Mouse (Mus musculus) CH12.LX (cell line): ENCODE results near the gene Abcd2. TPM values are rescaled to one million over a fixed set of nuclear protein-coding genes. Genes with fewer than 3 reads are reported as not detected.

ENCODE experiments used
- DNase-seq: peaks from one replicate; pipeline ENCODE4 v3.0.0-alpha.2; 2013; ENCODE audit errors: extremely low read depth
- H3K27ac ChIP-seq: 2 replicates; pipeline ENCODE4 v1.5.1; 2012; ENCODE audit warnings: low read depth, mild to moderate bottlenecking, control low read depth, moderate library complexity; ENCODE audit not compliant: insufficient read depth
- H3K27me3 ChIP-seq: replicated peaks from 2 replicates; pipeline ENCODE3; 2012; ENCODE audit warnings: inconsistent platforms
- H3K36me3 ChIP-seq, 2 experiments: replicated peaks in 1 of 2; 2 replicates each; pipeline versions ENCODE3 to v1.6.1; 2012; ENCODE audit warnings: inconsistent platforms in 1 of 2, low read length in 1 of 2, mild to moderate bottlenecking in 1 of 2, mixed read lengths in 1 of 2, moderate library complexity in 1 of 2; ENCODE audit not compliant: control insufficient read depth in 1 of 2, insufficient read depth in 1 of 2
- H3K4me1 ChIP-seq, 2 experiments: 2 replicates each; pipeline ENCODE4 v1.6.1; 2012; ENCODE audit warnings: inconsistent platforms in 1 of 2, moderate library complexity in 1 of 2; ENCODE audit not compliant: insufficient read depth in 2 of 2, control insufficient read depth in 1 of 2
- H3K4me2 ChIP-seq: 2 replicates; pipeline ENCODE4 v1.6.1; 2012; ENCODE audit warnings: low read depth, mild to moderate bottlenecking, control low read depth; ENCODE audit not compliant: poor library complexity, insufficient read depth, severe bottlenecking
- H3K4me3 ChIP-seq, 3 experiments: fragments of 150-350 bp in 1 of 3; sonication (generic) in 1 of 3; replicated peaks in 1 of 3; 2 replicates each; pipeline versions ENCODE3 to v1.5.1; 2011 to 2012; ENCODE audit warnings: low read depth in 2 of 3, low read length in 2 of 3, mild to moderate bottlenecking in 2 of 3, moderate library complexity in 2 of 3, control low read depth in 1 of 3, improper control_type of control experiment in 1 of 3, inconsistent platforms in 1 of 3, mixed read lengths in 1 of 3; ENCODE audit not compliant: poor library complexity in 1 of 3
- H3K79me2 ChIP-seq: replicated peaks from 2 replicates; pipeline ENCODE4 v1.6.1; 2012; ENCODE audit warnings: mild to moderate bottlenecking, moderate library complexity; ENCODE audit not compliant: control insufficient read depth, poor library complexity, insufficient read depth, severe bottlenecking; ENCODE audit errors: extremely low read depth
- H3K9ac ChIP-seq: 2 replicates; pipeline ENCODE4 v1.6.1; 2012; ENCODE audit warnings: low read depth, mild to moderate bottlenecking, control low read depth, moderate library complexity; ENCODE audit not compliant: insufficient read depth
- H3K9me3 ChIP-seq: replicated peaks from 2 replicates; pipeline ENCODE3; 2012; ENCODE audit warnings: low read length, inconsistent platforms, mixed read lengths
- BHLHE40 ChIP-seq: IDR thresholded peaks from 2 replicates; pipeline ENCODE4 v1.6.1; 2011; ENCODE audit warnings: mild to moderate bottlenecking, low read depth, low read length, improper control_type of control experiment
- CHD1 ChIP-seq: IDR thresholded peaks from 2 replicates; pipeline ENCODE4 v1.6.1; 2012; ENCODE audit warnings: low read depth, low read length, improper control_type of control experiment, inconsistent platforms
- CTCF ChIP-seq, 2 experiments: IDR thresholded peaks in 1 of 2; conservative IDR thresholded peaks in 1 of 2; 2 replicates each; pipeline ENCODE4 v1.5.1; 2011 to 2012; ENCODE audit warnings: low read depth in 2 of 2, low read length in 2 of 2, improper control_type of control experiment in 1 of 2, inconsistent platforms in 1 of 2, mild to moderate bottlenecking in 1 of 2, moderate library complexity in 1 of 2
- E2F4 ChIP-seq: IDR thresholded peaks from 2 replicates; pipeline ENCODE4 v1.6.1; 2011; ENCODE audit warnings: low read depth, low read length, improper control_type of control experiment; ENCODE audit not compliant: insufficient replicate concordance
- ELF1 ChIP-seq: IDR thresholded peaks from 2 replicates; pipeline ENCODE4 v1.6.1; 2014; ENCODE audit warnings: low read depth, mild to moderate bottlenecking, inconsistent platforms, low read length, improper control_type of control experiment
- EP300 ChIP-seq: IDR thresholded peaks from 2 replicates; pipeline ENCODE4 v1.6.1; 2011; ENCODE audit warnings: low read length, improper control_type of control experiment
- ETS1 ChIP-seq: conservative IDR thresholded peaks from 2 replicates; pipeline ENCODE4 v1.6.1; 2012; ENCODE audit warnings: low read depth, mild to moderate bottlenecking, inconsistent platforms, low read length, improper control_type of control experiment, moderate library complexity
- JUN ChIP-seq: IDR thresholded peaks from 2 replicates; pipeline ENCODE4 v1.6.1; 2011; ENCODE audit warnings: low read depth, mild to moderate bottlenecking, low read length, improper control_type of control experiment, moderate library complexity; ENCODE audit not compliant: insufficient read depth
- JUND ChIP-seq: conservative IDR thresholded peaks from 2 replicates; pipeline ENCODE4 v1.6.1; 2011; ENCODE audit warnings: low read depth, low read length, improper control_type of control experiment
- MAZ ChIP-seq: IDR thresholded peaks from 2 replicates; pipeline ENCODE4 v1.6.1; 2012; ENCODE audit warnings: low read depth, mild to moderate bottlenecking, inconsistent platforms, low read length, improper control_type of control experiment, moderate library complexity
- MEF2A ChIP-seq: IDR thresholded peaks from 2 replicates; pipeline ENCODE4 v1.6.1; 2014; ENCODE audit warnings: low read depth, mild to moderate bottlenecking, inconsistent platforms, low read length, improper control_type of control experiment, borderline replicate concordance
- MYC ChIP-seq: IDR thresholded peaks from 2 replicates; pipeline ENCODE4 v1.6.1; 2011; ENCODE audit warnings: low read depth, mild to moderate bottlenecking, improper control_type of control experiment, low read length
- NRF1 ChIP-seq: IDR thresholded peaks from 2 replicates; pipeline ENCODE4 v1.6.1; 2014; ENCODE audit warnings: low read depth, mild to moderate bottlenecking, inconsistent platforms, low read length, improper control_type of control experiment, moderate library complexity
- PAX5 ChIP-seq: IDR thresholded peaks from 2 replicates; pipeline ENCODE4 v1.6.1; 2012; ENCODE audit warnings: low read length, inconsistent platforms, mixed read lengths
- TCF12 ChIP-seq: IDR thresholded peaks from 2 replicates; pipeline ENCODE4 v1.6.1; 2014; ENCODE audit warnings: low read depth, mild to moderate bottlenecking, inconsistent platforms, low read length, improper control_type of control experiment
- UBTF ChIP-seq: IDR thresholded peaks from 2 replicates; pipeline ENCODE4 v1.6.1; 2012; ENCODE audit warnings: low read depth, mild to moderate bottlenecking, inconsistent platforms, low read length, improper control_type of control experiment, moderate library complexity
- ZC3H11A ChIP-seq: IDR thresholded peaks from 2 replicates; pipeline ENCODE4 v1.6.1; 2012; ENCODE audit warnings: low read depth, mild to moderate bottlenecking, inconsistent platforms, low read length, improper control_type of control experiment
- ZKSCAN1 ChIP-seq: IDR thresholded peaks from 2 replicates; pipeline ENCODE4 v1.6.1; 2012; ENCODE audit warnings: low read depth, inconsistent platforms, low read length, improper control_type of control experiment, borderline replicate concordance
- ZMIZ1 ChIP-seq: IDR thresholded peaks from 2 replicates; pipeline ENCODE4 v1.6.1; 2012; ENCODE audit warnings: low read depth, mild to moderate bottlenecking, inconsistent platforms, low read length, improper control_type of control experiment
- ZNF384 ChIP-seq: IDR thresholded peaks from 2 replicates; pipeline ENCODE4 v1.6.1; 2012; ENCODE audit warnings: low read depth, low read length, improper control_type of control experiment, inconsistent platforms
- dilution Hi-C: fragments of 300-500 bp; cut with MboI; formaldehyde crosslinking; loops from 2 replicates; pipeline ENCODE4 v1.14.3; 2020; ENCODE audit warnings: low sequenced_read_pairs; ENCODE audit not compliant: extremely low pct_unique_long_range_greater_than_20kb, extremely low pct_ligation_motif_present
- in situ Hi-C: fragments of 300-500 bp; cut with MboI; formaldehyde crosslinking; loops from 3 replicates; pipeline ENCODE4 v1.14.3; 2019; ENCODE audit warnings: low sequenced_read_pairs, low pct_ligation_motif_present, low pct_unique_long_range_greater_than_20kb, mixed read lengths
- polyA plus RNA-seq: library from polyadenylated mRNA; unstranded; fragments of >175 nt; gene quantifications from 2 replicates; pipeline ENCODE4 v1.2.1, GENCODE M21; 2012; ENCODE audit warnings: low read depth; ENCODE audit not compliant: insufficient read length
- total RNA-seq, 2 experiments: library from RNA; depleted of rRNA; stranded (reverse); fragments of 300-350 nt in 1 of 2; fragments of >200 nt in 1 of 2; gene quantifications; 2 replicates each; pipeline ENCODE4 v1.2.3; 2012 to 2014

The Abcd2 gene
- total and polyA plus RNA-seq, 3 experiments: not detected

GRCm38 (mm10) chr15:91108102-91108659 lies 83.4 kb downstream of the Abcd2 start:
- Histone ChIP-seq H3K36me3 (no peaks in the 10 kb centered on the region), H3K4me2 (no peak overlapping the region), H3K27ac (no peak overlapping the region), H3K9me3 (peaks cover 54% of the 10 kb centered on the region), H3K79me2 (no peaks in the 10 kb centered on the region), H3K4me3 (no peak overlapping the region), H3K27me3 (no peaks in the 10 kb centered on the region), H3K9ac (no peak overlapping the region), H3K4me1 (no peaks in the 10 kb centered on the region)
- in situ Hi-C loops: no loop called here
- dilution Hi-C loops: no loop called here
- no peak for DNase-seq
- no peak for TF ChIP-seq MAZ
- no peak for TF ChIP-seq MYC
- TF ChIP-seq MEF2A: no peak
- no peak for TF ChIP-seq EP300
- no peak for TF ChIP-seq ETS1
- no peak for TF ChIP-seq ZC3H11A
- no peak for TF ChIP-seq JUN
- TF ChIP-seq CTCF (conservative IDR thresholded peaks at IDR 0.05 in 1 of 2, IDR thresholded peaks at IDR 0.05 in 1 of 2; ENCODE audit: low read depth in 2 of 2, low read length in 2 of 2): no peak

DNA sequence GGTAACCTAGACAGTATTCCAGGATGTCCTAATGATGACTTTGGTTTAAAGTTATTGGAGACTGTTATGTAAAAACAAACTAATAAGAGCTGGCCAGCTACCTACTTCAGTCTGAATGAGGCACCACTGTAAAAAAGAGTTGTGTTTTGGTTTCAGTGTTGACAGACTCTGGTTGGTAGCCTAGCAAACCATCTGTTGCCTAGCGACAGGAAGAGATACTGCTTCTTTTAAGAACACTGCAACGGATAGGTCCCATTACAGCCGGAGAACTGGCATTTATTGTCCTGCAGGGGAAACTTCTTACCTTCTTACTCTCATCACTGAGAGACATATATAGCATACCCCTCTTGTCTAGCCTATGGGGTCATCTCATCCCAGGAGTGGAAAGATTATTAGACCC lies 86.7 kb downstream of the Abcd2 start:
- Histone ChIP-seq H3K27me3 (no peaks in the 10 kb centered on the region), H3K4me1 (no peaks in the 10 kb centered on the region), H3K9ac (no peak overlapping the region), H3K36me3 (no peaks in the 10 kb centered on the region), H3K9me3 (peaks cover 55% of the 10 kb centered on the region), H3K79me2 (no peaks in the 10 kb centered on the region), H3K4me2 (no peak overlapping the region), H3K27ac (no peak overlapping the region), H3K4me3 (no peak overlapping the region)
- no peak for DNase-seq
- in situ Hi-C loops: no loop called here
- TF ChIP-seq ZMIZ1 (no peak), TCF12 (no peak), ZKSCAN1 (no peak)
- dilution Hi-C loops: no loop called here

DNA sequence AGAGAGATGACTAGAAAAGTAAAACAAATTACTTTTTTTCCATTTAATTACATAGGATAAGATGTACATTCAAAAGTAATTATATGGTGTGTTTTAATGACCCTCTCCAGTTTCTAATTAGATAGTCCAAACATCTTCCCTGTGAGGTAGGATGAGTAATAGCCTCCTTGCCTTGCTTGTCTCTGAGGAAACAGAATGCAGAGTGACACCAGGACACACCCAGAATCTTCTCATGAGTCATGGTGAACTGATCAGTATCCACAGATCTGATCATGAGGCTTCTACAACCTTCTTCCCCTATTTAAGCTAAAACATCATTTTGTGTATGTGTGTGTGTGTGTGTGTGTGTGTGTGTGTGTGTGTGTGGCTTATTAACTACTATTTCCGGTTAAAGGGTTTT lies 87.3 kb downstream of the Abcd2 start:
- H3K9me3 ChIP-seq: peaks cover 58% of the 10 kb centered on the region
- H3K27me3 ChIP-seq: no peaks in the 10 kb centered on the region
- in situ Hi-C loops: no loop called here
- H3K4me1 ChIP-seq: no peaks in the 10 kb centered on the region
- TF ChIP-seq NRF1 (no peak), ZNF384 (no peak), CHD1 (no peak), BHLHE40 (no peak), ZMIZ1 (no peak), JUND (no peak), ELF1 (no peak), E2F4 (no peak), PAX5 (no peak), ZKSCAN1 (no peak), ETS1 (no peak), UBTF (no peak)
- TF ChIP-seq, all 38 proteins: peak for 0
- Histone ChIP-seq H3K4me3 (no peak overlapping the region), H3K4me2 (no peak overlapping the region), H3K79me2 (no peaks in the 10 kb centered on the region), H3K27ac (no peak overlapping the region), H3K9ac (no peak overlapping the region), H3K36me3 (no peaks in the 10 kb centered on the region)
- dilution Hi-C loops: no loop called here
- DNase-seq: no peak
